Comparison of ENCODE assay signal across 12 mouse cellular contexts in genomic region chr17:65743664-65744330, GRCm38 (mm10). TPM values are rescaled to one million over a fixed set of nuclear protein-coding genes. Genes with fewer than 3 reads are reported as not detected.
DNase-seq lines count a peak whose midpoint lies in the region; ATAC-seq lines count a peak whose summit lies in the region.
"Had no signal": no experiment of that assay in that cellular context is flagged by ENCODE, and none has a peak within 500 bp of the region (broad histone marks: within the 10 kb centered on the region; RNA-seq: fewer than 3 reads in every experiment).

No protein-coding gene starts in this region.

- no peak overlapping the region for H3K4me3 ChIP-seq in forebrain, embryonic 13.5 days
- no peak overlapping the region for H3K4me3 ChIP-seq in forebrain, embryonic 11.5 days (ENCODE audit: low read depth, low read length)
- no peak overlapping the region for H3K4me3 ChIP-seq in neural tube, embryonic 11.5 days (ENCODE audit: low read depth, low read length)
- H3K4me3 ChIP-seq in hindbrain, embryonic 14.5 days (replicated peaks; ENCODE audit: low read length) = no peak overlapping the region
- H3K4me3 ChIP-seq: intestine, embryonic 15.5 days had no signal

- H3K27me3 ChIP-seq in forebrain, embryonic 13.5 days = no peaks in the 10 kb centered on the region
- H3K27me3 ChIP-seq in forebrain, embryonic 11.5 days (ENCODE audit: control insufficient read depth, insufficient read depth, low read length) = no peaks in the 10 kb centered on the region
- no peaks in the 10 kb centered on the region for H3K27me3 ChIP-seq in neural tube, embryonic 11.5 days (ENCODE audit: control insufficient read depth, insufficient read depth, low read length)
- no peaks in the 10 kb centered on the region for H3K27me3 ChIP-seq in hindbrain, embryonic 14.5 days (ENCODE audit: control insufficient read depth, insufficient read depth, low read length)
- H3K27me3 ChIP-seq: intestine, embryonic 15.5 days had no signal

- no peak overlapping the region for H3K4me2 ChIP-seq in forebrain, embryonic 13.5 days
- H3K4me2 ChIP-seq in forebrain, embryonic 11.5 days (ENCODE audit: low read depth, low read length, severe bottlenecking) = no peak overlapping the region
- no peak overlapping the region for H3K4me2 ChIP-seq in neural tube, embryonic 11.5 days (ENCODE audit: low read depth)
- H3K4me2 ChIP-seq in hindbrain, embryonic 14.5 days (replicated peaks) = no peak overlapping the region
- H3K4me2 ChIP-seq: intestine, embryonic 15.5 days had no signal

- H3K9ac ChIP-seq in forebrain, embryonic 13.5 days = no peak overlapping the region
- H3K9ac ChIP-seq in forebrain, embryonic 11.5 days (ENCODE audit: low read length) = no peak overlapping the region
- no peak overlapping the region for H3K9ac ChIP-seq in neural tube, embryonic 11.5 days (ENCODE audit: low read length)
- H3K9ac ChIP-seq in hindbrain, embryonic 14.5 days = no peak overlapping the region
- H3K9ac ChIP-seq: intestine, embryonic 15.5 days had no signal

- DNase-seq in forebrain, embryonic 11.5 days (ENCODE audit: low spot score) = no peak
- no peak for DNase-seq in neural tube, embryonic 11.5 days (ENCODE audit: low spot score)
- DNase-seq in neural tube, embryonic 10.5 days (ENCODE audit: extremely low spot score, low spot score) = no peak
- no peak for DNase-seq in hindbrain, embryonic 14.5 days (ENCODE audit: low spot score)
- DNase-seq in retina, embryonic 14.5 days (ENCODE audit: low spot score) = peak; percentile 20
- no peak for DNase-seq in thymus, postnatal 14 days
- no peak for DNase-seq in left cerebral cortex, adult 11 months (ENCODE audit: low spot score)
- DNase-seq: adrenal gland, adult 8-10 months; gastrocnemius, postnatal 25 days; lung, postnatal 14 days had no signal

- H3K36me3 ChIP-seq in forebrain, embryonic 13.5 days (ENCODE audit: poor library complexity, severe bottlenecking) = peaks cover 12% of the 10 kb centered on the region; the same call in 1 of the 2 replicates
- H3K36me3 ChIP-seq in forebrain, embryonic 11.5 days (ENCODE audit: control insufficient read depth, insufficient read depth, low read length) = no peaks in the 10 kb centered on the region
- no peaks in the 10 kb centered on the region for H3K36me3 ChIP-seq in neural tube, embryonic 11.5 days (ENCODE audit: control insufficient read depth, insufficient read depth, low read length)
- no peaks in the 10 kb centered on the region for H3K36me3 ChIP-seq in hindbrain, embryonic 14.5 days (replicated peaks; ENCODE audit: control insufficient read depth, insufficient read depth)
- H3K36me3 ChIP-seq: intestine, embryonic 15.5 days had no signal

- no peaks in the 10 kb centered on the region for H3K9me3 ChIP-seq in forebrain, embryonic 13.5 days (replicated peaks)
- H3K9me3 ChIP-seq in forebrain, embryonic 11.5 days (ENCODE audit: control insufficient read depth, low read length) = no peaks in the 10 kb centered on the region
- H3K9me3 ChIP-seq in neural tube, embryonic 11.5 days (ENCODE audit: control insufficient read depth, low read length) = no peaks in the 10 kb centered on the region
- H3K9me3 ChIP-seq in hindbrain, embryonic 14.5 days (ENCODE audit: control insufficient read depth, low read length) = no peaks in the 10 kb centered on the region
- H3K9me3 ChIP-seq: intestine, embryonic 15.5 days had no signal

- no peak for ATAC-seq in forebrain, embryonic 13.5 days
- no peak; the same call in 1 of the 2 replicates for ATAC-seq in forebrain, embryonic 11.5 days (replicated peaks; ENCODE audit: low FRiP score)
- peak; percentile 27; the same call in 1 of the 2 replicates for ATAC-seq in neural tube, embryonic 11.5 days (ENCODE audit: insufficient read depth, low FRiP score, low TSS enrichment)
- no peak for ATAC-seq in hindbrain, embryonic 14.5 days (ENCODE audit: low FRiP score)
- ATAC-seq: intestine, embryonic 15.5 days had no signal

- H3K27ac ChIP-seq in forebrain, embryonic 13.5 days = 0 out of 2 replicates have a peak overlapping the region, but pooled peaks have one; percentile 22
- no peak overlapping the region for H3K27ac ChIP-seq in forebrain, embryonic 11.5 days (ENCODE audit: low read depth, low read length)
- no peak overlapping the region for H3K27ac ChIP-seq in neural tube, embryonic 11.5 days (ENCODE audit: low read depth, low read length)
- H3K27ac ChIP-seq in hindbrain, embryonic 14.5 days = 0 out of 2 replicates have a peak overlapping the region, but pooled peaks have one; percentile 83
- H3K27ac ChIP-seq: intestine, embryonic 15.5 days had no signal

- peaks cover 36% of the 10 kb centered on the region for H3K4me1 ChIP-seq in forebrain, embryonic 13.5 days
- peaks cover 5% of the 10 kb centered on the region for H3K4me1 ChIP-seq in forebrain, embryonic 11.5 days (replicated peaks; ENCODE audit: control insufficient read depth, insufficient read depth, low read length)
- peaks cover 6% of the 10 kb centered on the region for H3K4me1 ChIP-seq in neural tube, embryonic 11.5 days (ENCODE audit: control insufficient read depth, insufficient read depth, low read length)
- peaks cover 18% of the 10 kb centered on the region for H3K4me1 ChIP-seq in hindbrain, embryonic 14.5 days (replicated peaks; ENCODE audit: control insufficient read depth, insufficient read depth, low read length)
- H3K4me1 ChIP-seq: intestine, embryonic 15.5 days had no signal

- 73% methylated on average over 11 of the region's 11 CpGs for WGBS in forebrain, embryonic 13.5 days
- WGBS in forebrain, embryonic 11.5 days = 77% methylated on average over 11 of the region's 11 CpGs
- 69% methylated on average over 11 of the region's 11 CpGs for WGBS in neural tube, embryonic 11.5 days
- WGBS in hindbrain, embryonic 14.5 days = 66% methylated on average over 11 of the region's 11 CpGs

RNA-seq across cellular contexts. Expression of gene Rab31, which starts 28.8 kb away (rescaled TPM):
- polyA plus RNA-seq in forebrain, embryonic 13.5 days (2015; fragmentation: Nextera tagmentation; extraction: Ambion mirVana) = 66.6 and 81.7 TPM in 2 replicates
- polyA plus RNA-seq in forebrain, embryonic 11.5 days (2014; fragmentation: Nextera tagmentation; extraction: Ambion mirVana) = 72.9 and 73.4 TPM in 2 replicates
- 79.6 and 84.7 TPM in 2 replicates for polyA plus RNA-seq in neural tube, embryonic 11.5 days (2014; fragmentation: Nextera tagmentation; extraction: Ambion mirVana)
- polyA plus RNA-seq in hindbrain, embryonic 14.5 days (2014; fragmentation: Nextera tagmentation; extraction: Ambion mirVana) = 81.7 and 86.8 TPM in 2 replicates

RNA-seq across cellular contexts. Expression of gene Ppp4r1, which starts 38.6 kb away (rescaled TPM):
- 46.5 and 50.1 TPM in 2 replicates for polyA plus RNA-seq in forebrain, embryonic 13.5 days (2015; fragmentation: Nextera tagmentation; extraction: Ambion mirVana)
- polyA plus RNA-seq in forebrain, embryonic 11.5 days (2014; fragmentation: Nextera tagmentation; extraction: Ambion mirVana) = 63.7 and 64.5 TPM in 2 replicates
- polyA plus RNA-seq in neural tube, embryonic 11.5 days (2014; fragmentation: Nextera tagmentation; extraction: Ambion mirVana) = 62.2 and 62.9 TPM in 2 replicates
- polyA plus RNA-seq in hindbrain, embryonic 14.5 days (2014; fragmentation: Nextera tagmentation; extraction: Ambion mirVana) = 42.6 and 49.1 TPM in 2 replicates

Comparison
In these comparisons a context has a peak if more than half of its experiments do, and no peak if none do; other contexts are left out.
1. H3K27ac ChIP-seq: peak in forebrain, embryonic 13.5 days (single experiment) and hindbrain, embryonic 14.5 days (single experiment); none in forebrain, embryonic 11.5 days (single experiment) and neural tube, embryonic 11.5 days (single experiment).